Mouse (Mus musculus): ENCODE results near the gene Cblb. TPM values are rescaled to one million over a fixed set of nuclear protein-coding genes. Genes with fewer than 3 reads are reported as not detected.

Gene Cblb
- total RNA-seq, 2 experiments from 2014 or later, result 21.8 to 39.6 TPM

GRCm38 (mm10) chr16:52067632-52068516 lies 36.8 kb downstream of the Cblb start:
- peak; percentile 93 for ATAC-seq (replicated peaks; ENCODE audit: low FRiP score, poor library complexity, severe bottlenecking)

DNA sequence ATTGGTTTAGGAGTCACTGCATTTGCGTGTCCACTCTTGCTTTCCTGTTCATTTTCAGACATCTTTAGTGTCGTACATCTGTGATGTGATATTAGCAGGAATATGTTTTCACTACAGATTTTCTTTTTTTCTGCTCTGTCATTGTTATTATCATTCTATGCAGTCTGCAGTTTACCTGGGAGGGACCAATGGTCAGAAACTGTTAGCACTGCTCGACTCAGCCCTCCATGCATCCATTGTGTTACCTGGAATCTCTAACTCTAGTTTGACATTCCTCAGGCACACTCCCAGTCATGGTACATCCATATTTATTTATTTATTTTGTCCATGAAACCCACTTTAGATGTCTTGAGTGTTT lies 37.5 kb downstream of the Cblb start:
- peak; percentile 80 for ATAC-seq (replicated peaks; ENCODE audit: low FRiP score, poor library complexity, severe bottlenecking)

- no peak for ATAC-seq (replicated peaks; ENCODE audit: low FRiP score, poor library complexity, severe bottlenecking)
Observed at GRCm38 (mm10) chr16:52069648-52070047, 38.6 kb downstream of the Cblb start.

- no peak for ATAC-seq (replicated peaks; ENCODE audit: low FRiP score, poor library complexity, severe bottlenecking)
Observed at GRCm38 (mm10) chr16:52070128-52070527, 39.1 kb downstream of the Cblb start.

- ATAC-seq (replicated peaks; ENCODE audit: low FRiP score, poor library complexity, severe bottlenecking), result no peak
Observed at GRCm38 (mm10) chr16:52071290-52071689, 40.3 kb downstream of the Cblb start.

DNA sequence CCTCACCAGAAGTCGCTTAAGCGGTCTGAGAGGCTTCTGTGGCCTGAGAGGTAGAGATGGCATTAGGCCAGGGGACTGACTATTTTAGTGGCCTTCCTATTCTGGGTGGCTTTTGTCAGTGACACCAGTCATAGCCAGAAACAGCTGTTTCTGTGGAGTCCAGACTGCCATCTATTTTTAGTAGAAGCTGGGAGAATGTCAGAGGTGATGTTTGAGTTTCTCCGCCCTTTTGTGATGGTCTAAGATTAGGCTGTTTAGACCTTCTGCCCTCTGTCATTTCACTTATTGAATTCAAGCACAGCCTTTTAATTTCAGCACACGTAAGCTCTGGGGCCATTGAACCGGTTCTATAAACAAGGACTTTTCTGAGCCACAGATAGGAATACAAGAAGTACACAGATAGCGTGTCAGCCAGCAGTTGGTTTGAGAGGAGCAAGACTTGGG lies 40.8 kb downstream of the Cblb start:
- ATAC-seq (replicated peaks; ENCODE audit: low FRiP score, poor library complexity, severe bottlenecking), result no peak

DNA sequence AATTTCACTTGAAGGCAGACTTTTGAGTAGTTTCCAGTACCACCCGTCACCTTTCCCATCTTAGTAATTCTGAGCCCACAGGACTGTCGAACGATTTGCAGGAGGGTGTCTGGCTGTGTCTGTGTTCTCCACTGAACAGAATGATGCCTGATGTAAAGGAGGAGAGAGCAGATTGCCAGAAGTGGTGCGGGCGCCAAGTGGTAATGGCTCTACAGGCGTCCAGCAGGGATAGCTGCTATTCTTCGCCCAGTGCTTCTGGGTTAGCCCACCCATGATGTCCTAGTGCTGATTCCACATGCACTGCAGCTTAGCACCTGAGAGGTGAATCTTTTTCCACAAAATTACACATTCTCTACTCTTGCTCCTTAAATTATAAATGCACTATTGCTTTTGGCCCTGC lies 45.6 kb downstream of the Cblb start:
- ATAC-seq (replicated peaks; ENCODE audit: low FRiP score, poor library complexity, severe bottlenecking), result no peak

GRCm38 (mm10) chr16:52077901-52078300 lies 46.9 kb downstream of the Cblb start:
- ATAC-seq (replicated peaks; ENCODE audit: low FRiP score, poor library complexity, severe bottlenecking), result no peak

GRCm38 (mm10) chr16:52078758-52079474 lies 47.9 kb downstream of the Cblb start:
- no peak for ATAC-seq (replicated peaks; ENCODE audit: low FRiP score, poor library complexity, severe bottlenecking)

- no peak for ATAC-seq (replicated peaks; ENCODE audit: low FRiP score, poor library complexity, severe bottlenecking)
Observed at GRCm38 (mm10) chr16:52079475-52079823, 48.4 kb downstream of the Cblb start.

DNA sequence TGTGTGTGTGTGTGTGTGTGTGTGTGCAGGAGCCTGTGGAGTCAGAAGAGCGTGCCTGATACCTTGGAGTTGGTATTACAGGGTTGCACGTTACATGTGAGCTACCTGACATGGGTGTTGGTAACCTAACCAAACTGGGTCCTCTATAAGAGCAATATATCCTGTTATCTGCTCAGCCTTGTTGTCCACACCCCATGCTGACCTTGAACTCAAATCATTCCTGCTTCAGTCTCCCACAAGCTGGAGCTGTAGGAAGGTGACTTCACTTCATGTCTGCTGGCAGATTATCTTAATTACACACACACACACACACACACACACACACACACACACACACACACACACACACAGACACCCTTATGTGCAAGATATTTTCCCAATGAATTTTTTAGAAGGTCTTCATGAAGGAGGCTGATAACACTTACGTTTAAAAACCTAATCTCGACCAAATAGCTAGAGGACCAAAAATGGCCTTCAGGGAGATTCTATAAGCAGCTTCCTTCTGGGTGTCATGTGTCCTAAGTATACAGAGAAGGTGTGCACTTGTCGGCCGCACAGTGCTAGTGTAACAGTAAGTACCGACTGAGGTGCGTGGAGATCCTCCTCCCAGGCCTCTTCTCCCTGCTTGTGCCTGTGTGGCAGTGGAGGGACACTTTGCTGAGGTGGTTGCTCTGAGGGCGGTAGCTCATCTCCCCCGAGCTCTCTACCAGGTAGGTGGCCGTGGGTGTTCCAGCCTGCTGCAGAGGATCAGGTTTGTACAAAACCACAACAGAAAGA lies 49.8 kb downstream of the Cblb start:
- peak; percentile 57 for ATAC-seq (replicated peaks; ENCODE audit: low FRiP score, poor library complexity, severe bottlenecking)

DNA sequence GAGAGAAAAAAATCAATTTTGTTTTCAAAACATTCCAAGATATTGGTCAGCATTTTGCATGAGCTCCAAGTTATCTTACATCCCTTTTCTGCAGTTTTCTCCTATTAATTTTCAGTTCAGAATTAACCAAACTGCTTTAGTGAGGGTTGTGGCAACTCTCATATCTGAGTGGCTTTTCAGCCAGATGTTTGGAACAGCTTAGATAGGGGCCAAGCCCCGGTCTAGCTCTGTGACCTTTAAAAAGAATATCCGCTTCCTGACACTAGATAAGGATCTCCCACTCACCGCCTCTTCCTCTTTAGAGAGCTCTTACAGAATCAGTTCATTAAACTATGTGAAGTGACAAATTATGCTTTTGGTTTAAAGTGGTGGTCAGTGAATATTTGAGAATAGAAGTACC lies 50.7 kb downstream of the Cblb start:
- no peak; the same call in 1 of the 2 replicates for ATAC-seq (replicated peaks; ENCODE audit: low FRiP score, poor library complexity, severe bottlenecking)

DNA sequence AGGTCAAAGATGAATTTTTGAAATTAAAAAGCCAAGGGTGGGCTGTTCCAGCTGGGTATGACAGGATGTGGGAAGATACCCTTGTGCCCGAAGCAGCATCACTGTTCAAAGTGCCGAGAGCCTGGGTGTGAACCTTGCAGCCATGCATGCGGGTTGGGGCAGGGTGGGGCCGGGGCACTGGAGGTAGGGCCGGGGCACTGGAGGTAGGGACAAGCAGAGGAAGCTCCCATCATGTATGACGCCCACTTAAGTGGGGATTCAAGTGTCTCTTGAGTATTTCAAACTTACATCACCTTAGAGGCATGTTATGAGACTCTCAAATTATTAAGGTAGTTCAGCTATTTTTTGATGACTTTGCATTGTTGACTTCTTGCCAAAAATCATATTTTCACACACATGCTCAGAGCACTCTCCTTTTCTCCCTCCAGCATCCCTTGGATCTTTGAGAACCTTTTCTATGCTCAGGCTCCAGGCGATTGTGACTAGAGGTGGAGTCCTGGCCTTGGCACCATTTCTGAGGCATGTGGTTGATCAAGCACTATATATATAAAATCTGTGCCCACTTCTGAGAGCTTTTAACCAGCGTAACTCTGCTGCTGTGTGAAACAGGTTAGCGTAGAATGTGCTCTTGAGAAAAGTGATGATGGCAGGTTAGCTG lies 55.9 kb downstream of the Cblb start:
- no peak for ATAC-seq (replicated peaks; ENCODE audit: low FRiP score, poor library complexity, severe bottlenecking)

GRCm38 (mm10) chr16:52089354-52089753 lies 58.3 kb downstream of the Cblb start:
- no peak for ATAC-seq (replicated peaks; ENCODE audit: low FRiP score, poor library complexity, severe bottlenecking)

DNA sequence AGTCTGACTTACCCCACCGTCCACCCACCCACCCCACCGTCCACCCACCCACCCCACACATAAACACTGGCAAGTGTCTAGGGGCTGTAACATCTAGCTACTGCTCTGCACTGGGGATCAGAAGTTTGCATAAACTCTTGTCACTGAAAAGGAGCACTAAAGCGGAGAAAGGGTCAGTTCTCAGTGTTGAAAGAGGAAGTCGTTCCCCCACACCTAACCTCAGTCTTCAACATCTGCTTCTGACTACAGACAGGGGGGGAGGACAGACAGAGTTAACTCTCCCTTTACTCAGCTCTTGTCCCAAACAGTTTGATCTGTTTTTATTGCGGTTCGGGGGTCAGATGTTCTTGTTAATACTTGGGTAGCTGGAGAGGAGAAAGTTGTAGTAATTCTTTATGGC lies 59.9 kb downstream of the Cblb start:
- no peak for ATAC-seq (replicated peaks; ENCODE audit: low FRiP score, poor library complexity, severe bottlenecking)

DNA sequence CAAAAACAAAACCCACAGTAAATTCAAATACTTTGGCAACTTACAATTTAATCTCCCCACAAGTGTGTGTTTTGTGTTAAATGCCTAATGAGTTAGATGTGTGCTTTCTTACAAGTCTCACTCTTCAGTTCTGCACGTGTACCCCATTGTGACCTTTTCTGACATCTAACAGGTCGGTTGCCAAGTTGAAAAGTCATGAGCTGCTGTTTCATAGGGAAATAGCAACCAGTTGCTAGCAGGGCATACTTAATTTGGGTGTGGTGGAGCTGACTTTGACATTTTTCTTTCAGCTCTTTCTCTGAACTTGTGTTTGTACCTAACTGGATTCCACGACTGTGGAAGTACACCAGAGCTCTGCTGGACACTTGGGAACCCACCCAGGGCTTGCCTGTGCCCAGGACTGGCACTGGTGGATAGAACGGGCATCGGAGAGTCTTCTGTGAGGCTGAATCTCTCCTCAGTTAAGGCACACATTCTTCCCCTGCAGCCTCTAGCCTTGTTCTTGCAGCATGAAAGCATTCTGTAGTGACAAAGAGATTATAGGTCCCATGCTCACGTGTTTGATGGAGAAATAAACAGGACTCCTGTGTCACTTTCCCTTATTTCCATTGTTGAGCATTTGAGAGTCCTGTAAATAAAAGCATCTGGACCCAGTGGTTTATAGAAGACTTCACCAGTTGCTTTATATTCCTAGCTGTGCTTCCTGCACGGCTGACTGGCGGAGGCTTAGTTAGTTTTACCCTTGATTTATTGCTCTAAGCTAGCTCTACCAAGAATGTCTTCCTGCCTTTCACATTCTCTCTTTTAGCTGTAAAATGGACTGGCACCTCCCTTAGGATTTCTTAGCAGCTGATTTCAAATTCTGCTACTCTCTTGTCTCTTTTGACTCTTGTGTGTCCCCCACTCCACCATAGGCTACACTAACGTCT lies 62.6 kb downstream of the Cblb start:
- ATAC-seq (replicated peaks; ENCODE audit: low FRiP score, poor library complexity, severe bottlenecking), result no peak

- ATAC-seq (replicated peaks; ENCODE audit: low FRiP score, poor library complexity, severe bottlenecking), result no peak
Observed at GRCm38 (mm10) chr16:52094735-52095459, 63.9 kb downstream of the Cblb start.

DNA sequence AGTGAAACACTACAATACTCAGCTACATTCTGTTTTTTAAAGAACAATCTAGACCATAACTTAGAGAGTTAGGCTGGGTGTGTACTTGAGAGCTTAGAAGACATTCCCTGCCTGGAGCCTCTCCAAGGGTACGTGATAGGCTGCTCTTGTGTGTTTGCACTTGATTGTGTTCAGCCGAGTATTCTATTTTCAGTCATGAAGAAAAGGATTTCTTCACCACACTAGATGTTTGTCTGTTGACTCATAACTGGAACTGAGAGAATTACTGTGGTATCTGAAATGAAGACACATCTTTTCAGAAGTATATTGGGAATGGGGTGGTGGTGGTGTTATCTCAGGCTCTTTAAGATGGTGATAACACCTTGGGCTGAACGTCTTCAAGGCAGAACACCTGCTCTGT lies 64.6 kb downstream of the Cblb start:
- ATAC-seq (replicated peaks; ENCODE audit: low FRiP score, poor library complexity, severe bottlenecking), result no peak
